Mouse (Mus musculus) kidney, embryonic 16.5 days (tissue): Measurements from ENCODE around the gene Sftpd. TPM values are rescaled to one million over a fixed set of nuclear protein-coding genes. Genes with fewer than 3 reads are reported as not detected.

Source experiments
- polyA plus RNA-seq: library from polyadenylated mRNA; unstranded; fragments of >200 nt; fragmentation: Nextera tagmentation; extraction: Ambion mirVana; gene quantifications from 2 replicates; pipeline ENCODE4 v1.2.1, GENCODE M21; 2015

Gene Sftpd
- polyA plus RNA-seq, 1 experiment from 2014 or later: 0.16 TPM

Other genes starting within 250 kb of the Sftpd start
- 138 and 144 TPM in 2 replicates for gene Tspan14, start 218.3 kb downstream of the Sftpd start, polyA plus RNA-seq
- gene Fam213a, start 171.4 kb downstream of the Sftpd start, polyA plus RNA-seq: 109 and 111 TPM in 2 replicates
- gene Dydc2, start 115.9 kb downstream of the Sftpd start, polyA plus RNA-seq: 0.45 TPM in 1 of 2 replicates, not detected in the other
- gene Dydc1, start 112.2 kb downstream of the Sftpd start, polyA plus RNA-seq: not detected in 2 replicates
- gene Mat1a, start 80.1 kb downstream of the Sftpd start, polyA plus RNA-seq: 0.36 and 0.54 TPM in 2 replicates
- gene Sftpa1, start 53.4 kb downstream of the Sftpd start, polyA plus RNA-seq: 3.9 TPM in 1 of 2 replicates, not detected in the other
- 0.19 TPM in 1 of 2 replicates, not detected in the other for gene Mbl1, start 33.7 kb downstream of the Sftpd start, polyA plus RNA-seq
- not detected in 2 replicates for gene Gm2832, start 93.7 kb upstream of the Sftpd start, polyA plus RNA-seq
- gene Gm5798, start 163.5 kb upstream of the Sftpd start, polyA plus RNA-seq: not detected in 2 replicates
- gene Gm7945, start 201.2 kb upstream of the Sftpd start, polyA plus RNA-seq: not detected in 2 replicates
- not detected in 2 replicates for gene Gm6482, start 223.1 kb upstream of the Sftpd start, polyA plus RNA-seq